Mouse (Mus musculus): ENCODE data around the gene Enox1. TPM values are rescaled to one million over a fixed set of nuclear protein-coding genes. Genes with fewer than 3 reads are reported as not detected.

The Enox1 gene
- polyA plus RNA-seq, 1 experiment from 2014 or later: 8.0 TPM

GRCm38 (mm10) chr14:77621473-77622264 is 465.1 kb downstream of the Enox1 start:
- Histone ChIP-seq H3K4me1 (peaks cover 6% of the 10 kb centered on the region; the same call in 1 of the 2 replicates), H3K27ac (no peak overlapping the region), H3K9ac (no peak overlapping the region), H3K4me2 (no peak overlapping the region), H3K36me3 (no peaks in the 10 kb centered on the region), H3K9me3 (replicated peaks) (no peaks in the 10 kb centered on the region), H3K27me3 (no peaks in the 10 kb centered on the region), H3K4me3 (replicated peaks) (no peak overlapping the region)
- WGBS: 74% methylated on average over 4 of the region's 4 CpGs
- ATAC-seq (replicated peaks; ENCODE audit: low FRiP score): no peak

- Histone ChIP-seq H3K27ac (no peak overlapping the region), H3K9ac (no peak overlapping the region), H3K27me3 (no peaks in the 10 kb centered on the region), H3K36me3 (no peaks in the 10 kb centered on the region), H3K9me3 (replicated peaks) (no peaks in the 10 kb centered on the region), H3K4me2 (no peak overlapping the region), H3K4me3 (replicated peaks) (no peak overlapping the region), H3K4me1 (no peaks in the 10 kb centered on the region)
- WGBS: 69% methylated on average over 12 of the region's 12 CpGs
- ATAC-seq (replicated peaks; ENCODE audit: low FRiP score): no peak
These were observed 470.3 kb downstream of the Enox1 start for GRCm38 (mm10) chr14:77626557-77627507.

GRCm38 (mm10) chr14:77632466-77633171 is 476.1 kb downstream of the Enox1 start:
- Histone ChIP-seq H3K27me3 (no peaks in the 10 kb centered on the region), H3K36me3 (no peaks in the 10 kb centered on the region), H3K27ac (no peak overlapping the region), H3K4me3 (replicated peaks) (no peak overlapping the region), H3K9ac (no peak overlapping the region), H3K9me3 (replicated peaks) (no peaks in the 10 kb centered on the region), H3K4me1 (0 out of 2 replicates have a peak, but pooled peaks cover 9% of the 10 kb centered on the region), H3K4me2 (no peak overlapping the region)
- 94% methylated on average over 10 of the region's 10 CpGs for WGBS
- ATAC-seq (replicated peaks; ENCODE audit: low FRiP score): no peak

GRCm38 (mm10) chr14:77633172-77633542 is 476.6 kb downstream of the Enox1 start:
- Histone ChIP-seq H3K36me3 (no peaks in the 10 kb centered on the region), H3K4me2 (no peak overlapping the region), H3K4me3 (replicated peaks) (no peak overlapping the region), H3K27me3 (no peaks in the 10 kb centered on the region), H3K27ac (no peak overlapping the region), H3K9ac (no peak overlapping the region), H3K9me3 (replicated peaks) (no peaks in the 10 kb centered on the region), H3K4me1 (0 out of 2 replicates have a peak, but pooled peaks cover 9% of the 10 kb centered on the region)
- 71% methylated on average over 2 of the region's 2 CpGs for WGBS
- ATAC-seq (replicated peaks; ENCODE audit: low FRiP score): no peak

GRCm38 (mm10) chr14:77636931-77637330 is 480.4 kb downstream of the Enox1 start:
- Histone ChIP-seq H3K27ac (no peak overlapping the region), H3K36me3 (no peaks in the 10 kb centered on the region), H3K27me3 (no peaks in the 10 kb centered on the region), H3K9ac (no peak overlapping the region), H3K9me3 (replicated peaks) (no peaks in the 10 kb centered on the region), H3K4me2 (no peak overlapping the region), H3K4me1 (0 out of 2 replicates have a peak, but pooled peaks cover 11% of the 10 kb centered on the region), H3K4me3 (replicated peaks) (no peak overlapping the region)
- peak; percentile 36; the same call in 1 of the 2 replicates for ATAC-seq (replicated peaks; ENCODE audit: low FRiP score)
- 33% methylated on average over 6 of the region's 6 CpGs for WGBS

- H3K9ac ChIP-seq: no peak overlapping the region
- H3K27ac ChIP-seq: no peak overlapping the region
These were observed 481.6 kb downstream of the Enox1 start for GRCm38 (mm10) chr14:77638148-77638547.

GRCm38 (mm10) chr14:77638616-77639015 is 482.1 kb downstream of the Enox1 start:
- Histone ChIP-seq H3K9me3 (replicated peaks) (no peaks in the 10 kb centered on the region), H3K4me2 (no peak overlapping the region), H3K9ac (no peak overlapping the region), H3K4me3 (replicated peaks) (no peak overlapping the region), H3K27ac (no peak overlapping the region), H3K27me3 (no peaks in the 10 kb centered on the region), H3K36me3 (no peaks in the 10 kb centered on the region), H3K4me1 (0 out of 2 replicates have a peak, but pooled peaks cover 11% of the 10 kb centered on the region)
- no peak for ATAC-seq (replicated peaks; ENCODE audit: low FRiP score)
- 74% methylated on average over 3 of the region's 3 CpGs for WGBS

More at GRCm38 (mm10) chr14:77638148-77638547, 481.6 kb downstream of the Enox1 start:
- Histone ChIP-seq H3K36me3 (no peaks in the 10 kb centered on the region), H3K27me3 (no peaks in the 10 kb centered on the region), H3K9me3 (replicated peaks) (no peaks in the 10 kb centered on the region), H3K4me2 (no peak overlapping the region), H3K4me1 (0 out of 2 replicates have a peak, but pooled peaks cover 11% of the 10 kb centered on the region), H3K4me3 (replicated peaks) (no peak overlapping the region)
- WGBS: 70% methylated on average over 3 of the region's 3 CpGs
- ATAC-seq (replicated peaks; ENCODE audit: low FRiP score): no peak

GRCm38 (mm10) chr14:77639586-77639985 is 483.0 kb downstream of the Enox1 start:
- Histone ChIP-seq H3K4me3 (replicated peaks) (no peak overlapping the region), H3K36me3 (no peaks in the 10 kb centered on the region), H3K27me3 (no peaks in the 10 kb centered on the region), H3K4me2 (no peak overlapping the region), H3K27ac (no peak overlapping the region), H3K4me1 (0 out of 2 replicates have a peak, but pooled peaks cover 11% of the 10 kb centered on the region), H3K9ac (no peak overlapping the region), H3K9me3 (replicated peaks) (no peaks in the 10 kb centered on the region)
- ATAC-seq (replicated peaks; ENCODE audit: low FRiP score): no peak
- WGBS: 69% methylated on average over 2 of the region's 2 CpGs

- Histone ChIP-seq H3K27ac (no peak overlapping the region), H3K9me3 (replicated peaks) (no peaks in the 10 kb centered on the region), H3K4me2 (no peak overlapping the region), H3K9ac (no peak overlapping the region), H3K27me3 (no peaks in the 10 kb centered on the region), H3K4me3 (replicated peaks) (no peak overlapping the region), H3K4me1 (0 out of 2 replicates have a peak, but pooled peaks cover 3% of the 10 kb centered on the region), H3K36me3 (no peaks in the 10 kb centered on the region)
- 87% methylated on average over 6 of the region's 6 CpGs for WGBS
- no peak for ATAC-seq (replicated peaks; ENCODE audit: low FRiP score)
These were observed 485.8 kb downstream of the Enox1 start for GRCm38 (mm10) chr14:77642314-77642713.

- H3K27ac ChIP-seq: no peak overlapping the region
- no peaks in the 10 kb centered on the region for H3K27me3 ChIP-seq
- no peak for ATAC-seq (replicated peaks; ENCODE audit: low FRiP score)
- 0 out of 2 replicates have a peak, but pooled peaks cover 3% of the 10 kb centered on the region for H3K4me1 ChIP-seq
- no peak overlapping the region for H3K4me2 ChIP-seq
- no peaks in the 10 kb centered on the region for H3K9me3 ChIP-seq (replicated peaks)
- no peaks in the 10 kb centered on the region for H3K36me3 ChIP-seq
- WGBS: 83% methylated on average over 2 of the region's 2 CpGs
- H3K4me3 ChIP-seq (replicated peaks): no peak overlapping the region
- H3K9ac ChIP-seq: no peak overlapping the region
These were observed 489.6 kb downstream of the Enox1 start for GRCm38 (mm10) chr14:77646196-77646595.

GRCm38 (mm10) chr14:77647017-77647416 is 490.5 kb downstream of the Enox1 start:
- H3K4me2 ChIP-seq: no peak overlapping the region
- H3K4me3 ChIP-seq (replicated peaks): no peak overlapping the region
- no peaks in the 10 kb centered on the region for H3K27me3 ChIP-seq
- no peaks in the 10 kb centered on the region for H3K9me3 ChIP-seq (replicated peaks)
- H3K9ac ChIP-seq: no peak overlapping the region
- no peaks in the 10 kb centered on the region for H3K36me3 ChIP-seq
- no peak for ATAC-seq (replicated peaks; ENCODE audit: low FRiP score)
- H3K4me1 ChIP-seq: no peaks in the 10 kb centered on the region
- 93% methylated on average over 6 of the region's 6 CpGs for WGBS
- no peak overlapping the region for H3K27ac ChIP-seq
